Mouse (Mus musculus): ENCODE data around the gene Msi1. TPM values are rescaled to one million over a fixed set of nuclear protein-coding genes. Genes with fewer than 3 reads are reported as not detected.
"Not testable (repeated sequence)": the region's sequence is repeated elsewhere in the genome, so short reads cannot be mapped to it uniquely, and the experiment has no call there.

The Msi1 gene
- polyA plus RNA-seq, 1 experiment from 2014 or later, result 8.0 TPM

DNA sequence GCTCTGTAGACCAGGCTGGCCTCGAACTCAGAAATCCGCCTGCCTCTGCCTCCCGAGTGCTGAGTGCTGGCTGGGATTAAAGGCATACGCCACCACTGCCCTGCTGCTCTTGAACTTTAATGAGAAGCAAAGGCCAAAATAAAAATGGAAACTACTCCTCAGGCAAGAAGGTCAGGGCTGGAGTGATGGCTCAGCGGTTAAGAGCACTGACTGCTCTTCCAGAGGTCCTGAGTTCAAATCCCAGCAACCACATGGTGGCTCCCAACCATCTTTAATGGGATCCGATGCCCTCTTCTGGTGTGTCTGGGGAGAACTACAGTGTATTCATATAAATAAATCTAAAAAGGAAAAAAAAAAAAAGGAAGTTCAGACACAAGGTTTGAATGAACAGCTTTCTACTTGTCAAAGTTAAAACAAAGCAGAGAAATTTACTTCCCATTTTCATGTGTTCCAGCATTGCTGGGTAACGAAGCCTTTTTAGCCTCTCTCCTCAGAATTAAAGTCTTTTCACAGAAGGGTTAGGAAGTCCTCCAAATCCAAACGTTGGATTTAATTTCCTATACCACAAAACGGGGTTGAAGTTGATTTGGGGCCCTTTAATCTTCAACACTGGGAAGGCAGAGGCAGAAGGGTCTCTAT, 58.7 kb downstream of the Msi1 start:
- 71% methylated on average over 9 of the region's 9 CpGs for WGBS
- Histone ChIP-seq H3K4me1 (peaks cover 21% of the 10 kb centered on the region), H3K36me3 (no peaks in the 10 kb centered on the region), H3K9ac (no peak overlapping the region), H3K9me3 (no peaks in the 10 kb centered on the region), H3K4me2 (peak overlapping the region; percentile 71), H3K27ac (no peak overlapping the region), H3K4me3 (replicated peaks) (no peak overlapping the region), H3K27me3 (replicated peaks) (no peaks in the 10 kb centered on the region)
- ATAC-seq (ENCODE audit: insufficient read depth, low FRiP score, low read depth), result no peak

DNA sequence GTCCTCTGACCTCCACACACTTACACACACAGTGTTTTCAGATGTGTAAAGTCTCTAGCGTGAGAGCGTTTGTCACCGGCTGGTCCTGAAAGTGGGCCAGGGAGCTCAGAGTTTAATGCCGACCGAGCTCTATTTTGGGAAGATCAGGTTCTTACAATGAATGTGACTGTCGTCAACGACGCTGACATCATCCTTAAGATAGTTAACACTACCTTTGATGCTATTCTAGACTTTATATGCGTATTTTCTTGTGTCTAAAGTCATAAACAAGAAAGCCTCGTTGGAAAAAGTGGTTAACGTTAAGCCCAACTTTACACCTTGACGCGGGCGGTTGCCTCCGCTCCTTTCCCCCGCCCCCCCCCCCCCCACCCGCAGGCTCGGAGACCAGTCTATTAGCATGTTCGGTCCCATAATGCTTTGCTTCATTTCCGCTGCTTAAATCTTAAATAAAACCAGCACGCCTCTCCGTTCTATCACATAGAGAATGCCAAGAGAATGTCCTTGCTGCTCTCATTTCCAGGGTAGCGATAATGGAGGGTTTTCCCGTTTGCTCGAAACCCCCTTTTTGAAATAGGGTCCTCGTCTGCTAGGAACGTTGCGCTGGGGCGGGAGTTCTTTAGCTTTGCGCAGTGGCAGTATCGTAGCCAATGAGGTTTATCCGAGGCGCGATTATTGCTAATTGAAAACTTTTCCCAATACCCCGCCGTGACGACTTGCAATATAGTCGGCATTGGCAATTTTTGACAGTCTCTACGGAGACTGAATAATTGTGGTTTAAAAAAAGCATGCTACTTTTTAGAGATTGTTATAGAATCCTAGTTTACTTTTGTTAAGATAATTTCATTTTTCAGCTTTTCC, 59.7 kb downstream of the Msi1 start:
- Histone ChIP-seq H3K4me3 (replicated peaks) (peak overlapping the region; percentile 40), H3K4me2 (peak overlapping the region; percentile 71), H3K27ac (peak overlapping the region; percentile 100), H3K36me3 (no peaks in the 10 kb centered on the region), H3K9me3 (no peaks in the 10 kb centered on the region), H3K4me1 (peaks cover 26% of the 10 kb centered on the region), H3K27me3 (replicated peaks) (no peaks in the 10 kb centered on the region), H3K9ac (peak overlapping the region; percentile 25; the same call in 1 of the 2 replicates)
- WGBS, result under 1% methylated on average over 39 of the region's 39 CpGs
- ATAC-seq (ENCODE audit: insufficient read depth, low FRiP score, low read depth), result peak; percentile 81

DNA sequence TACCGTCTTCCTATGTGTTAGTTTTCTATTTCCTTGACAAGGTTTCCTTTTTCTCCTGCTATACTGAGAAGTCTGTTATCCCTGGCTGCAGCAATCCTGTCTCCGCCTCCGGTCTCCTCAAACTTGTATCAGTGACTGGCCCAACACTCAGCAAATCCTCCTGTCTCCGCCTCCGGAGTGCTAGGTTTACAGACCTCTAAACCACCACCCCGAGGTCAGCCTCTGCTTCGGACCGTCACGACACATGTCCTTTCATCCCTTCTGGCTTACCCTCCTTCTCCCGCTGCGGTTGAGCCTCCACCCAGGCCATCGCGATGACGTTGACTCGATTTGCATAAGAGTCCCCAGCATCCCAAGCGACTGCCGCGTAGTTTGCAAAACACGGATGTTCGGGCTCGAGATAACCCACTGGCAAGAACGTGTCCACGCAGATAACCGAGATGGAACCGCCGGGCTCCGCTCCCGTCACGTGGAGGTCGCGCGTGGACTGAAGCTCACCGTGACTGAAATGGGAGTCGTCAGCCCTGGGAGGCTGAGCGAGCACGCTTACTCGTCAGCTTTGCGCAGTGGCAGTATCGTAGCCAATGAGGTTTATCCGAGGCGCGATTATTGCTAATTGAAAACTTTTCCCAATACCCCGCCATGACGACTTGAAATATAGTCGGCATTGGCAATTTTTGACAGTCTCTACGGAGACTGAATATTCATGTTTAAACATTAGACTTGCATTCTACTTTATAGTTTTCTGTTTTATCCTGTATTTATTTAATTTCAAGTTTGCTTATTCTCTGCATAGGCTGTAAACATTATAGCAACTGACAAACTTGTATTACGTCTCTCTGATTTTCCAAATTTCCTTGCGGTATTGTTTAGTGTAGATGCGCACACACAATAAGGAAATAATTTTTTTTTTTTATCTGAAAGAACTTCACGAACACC, 60.6 kb downstream of the Msi1 start:
- peak; percentile 79 for ATAC-seq (ENCODE audit: insufficient read depth, low FRiP score, low read depth)

DNA sequence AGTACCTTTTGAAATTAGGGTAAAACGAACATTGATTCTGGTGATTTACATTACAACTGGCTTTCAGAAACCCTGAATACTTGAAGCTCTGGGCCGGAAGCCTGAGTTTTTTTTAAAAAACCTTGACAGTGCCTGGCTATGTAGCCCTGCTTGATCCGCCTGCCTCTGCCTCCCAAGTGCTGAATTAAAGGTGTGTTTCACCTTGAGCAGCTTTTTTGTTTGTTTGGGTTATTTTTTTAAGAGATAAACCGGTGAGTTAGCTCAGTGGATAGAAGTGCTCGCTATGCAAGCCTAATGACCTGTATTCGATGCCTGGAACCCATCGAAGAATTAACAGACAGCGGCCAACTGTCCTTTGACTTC, 61.2 kb downstream of the Msi1 start:
- no peak for ATAC-seq (ENCODE audit: insufficient read depth, low FRiP score, low read depth)
- Histone ChIP-seq H3K4me2 (peak overlapping the region; percentile 13; the same call in 1 of the 2 replicates), H3K36me3 (no peaks in the 10 kb centered on the region), H3K9me3 (no peaks in the 10 kb centered on the region), H3K9ac (no peak overlapping the region), H3K4me1 (peaks cover 26% of the 10 kb centered on the region), H3K27ac (peak overlapping the region; percentile 100), H3K4me3 (replicated peaks) (no peak overlapping the region), H3K27me3 (replicated peaks) (no peaks in the 10 kb centered on the region)
- WGBS, result 8% methylated on average over 8 of the region's 8 CpGs

More for the DNA sequence above, 60.6 kb downstream of the Msi1 start:
- H3K4me1 ChIP-seq, result peaks cover 26% of the 10 kb centered on the region
- H3K4me3 ChIP-seq (replicated peaks), result peak overlapping the region; percentile 40
- H3K4me2 ChIP-seq, result peak overlapping the region; percentile 71
- no peaks in the 10 kb centered on the region for H3K36me3 ChIP-seq
- under 1% methylated on average over 50 of the region's 50 CpGs for WGBS
- no peaks in the 10 kb centered on the region for H3K27me3 ChIP-seq (replicated peaks)
- peak overlapping the region; percentile 85 for H3K9ac ChIP-seq
- H3K9me3 ChIP-seq, result no peaks in the 10 kb centered on the region
- H3K27ac ChIP-seq, result peak overlapping the region; percentile 100

DNA sequence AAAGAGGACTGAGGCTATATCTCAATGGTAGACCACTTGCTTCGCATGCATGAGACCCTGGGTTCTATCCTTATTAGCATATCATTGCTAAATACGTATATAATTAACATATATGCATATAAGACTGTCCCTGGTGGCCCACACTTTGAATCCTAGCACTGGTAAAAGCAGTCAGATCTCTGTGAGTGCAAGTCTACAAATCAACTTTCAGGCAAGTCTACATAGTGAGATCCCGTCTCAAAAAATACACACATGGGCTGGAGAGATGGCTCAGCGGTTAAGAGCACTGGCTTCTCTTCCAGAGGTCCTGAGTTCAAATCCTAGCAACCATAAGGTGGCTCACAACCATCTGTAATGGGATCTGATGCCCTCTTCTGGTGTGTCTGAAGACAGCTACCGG, 61.7 kb downstream of the Msi1 start:
- Histone ChIP-seq H3K4me1 (peaks cover 26% of the 10 kb centered on the region), H3K9me3 (no peaks in the 10 kb centered on the region), H3K4me2 (peak overlapping the region; percentile 13; the same call in 1 of the 2 replicates), H3K36me3 (no peaks in the 10 kb centered on the region), H3K9ac (no peak overlapping the region), H3K27me3 (replicated peaks) (no peaks in the 10 kb centered on the region), H3K27ac (no peak overlapping the region), H3K4me3 (replicated peaks) (no peak overlapping the region)
- ATAC-seq (ENCODE audit: insufficient read depth, low FRiP score, low read depth), result no peak
- WGBS, result 31% methylated on average over 5 of the region's 5 CpGs

DNA sequence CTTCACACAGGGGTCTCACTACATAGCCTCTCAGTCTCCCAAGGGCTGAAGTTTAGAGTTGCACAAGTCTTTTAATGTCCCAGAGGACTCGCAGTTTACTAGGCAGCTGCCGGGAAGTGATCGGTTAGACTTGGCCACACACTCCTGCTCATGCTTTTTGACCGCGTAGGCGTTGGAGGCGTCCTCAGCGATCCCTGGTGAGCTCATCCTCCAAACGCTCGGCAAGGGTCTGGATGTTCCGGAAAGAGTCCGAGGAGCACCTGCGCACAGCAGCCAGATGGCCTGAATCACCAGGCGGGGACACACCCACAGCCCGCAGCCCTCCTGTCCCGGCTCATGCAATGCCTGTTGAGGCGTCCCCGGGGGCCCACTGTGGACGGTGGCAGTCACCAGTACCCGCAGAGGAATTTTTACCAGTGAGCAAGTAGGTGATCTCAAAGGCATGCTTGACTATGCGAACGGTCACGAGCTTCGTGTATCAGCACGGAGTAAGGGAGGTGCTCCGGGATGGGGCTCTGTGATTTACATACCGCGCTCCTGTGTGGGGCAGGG, 62.4 kb downstream of the Msi1 start:
- 3% methylated on average over 28 of the region's 28 CpGs for WGBS

DNA sequence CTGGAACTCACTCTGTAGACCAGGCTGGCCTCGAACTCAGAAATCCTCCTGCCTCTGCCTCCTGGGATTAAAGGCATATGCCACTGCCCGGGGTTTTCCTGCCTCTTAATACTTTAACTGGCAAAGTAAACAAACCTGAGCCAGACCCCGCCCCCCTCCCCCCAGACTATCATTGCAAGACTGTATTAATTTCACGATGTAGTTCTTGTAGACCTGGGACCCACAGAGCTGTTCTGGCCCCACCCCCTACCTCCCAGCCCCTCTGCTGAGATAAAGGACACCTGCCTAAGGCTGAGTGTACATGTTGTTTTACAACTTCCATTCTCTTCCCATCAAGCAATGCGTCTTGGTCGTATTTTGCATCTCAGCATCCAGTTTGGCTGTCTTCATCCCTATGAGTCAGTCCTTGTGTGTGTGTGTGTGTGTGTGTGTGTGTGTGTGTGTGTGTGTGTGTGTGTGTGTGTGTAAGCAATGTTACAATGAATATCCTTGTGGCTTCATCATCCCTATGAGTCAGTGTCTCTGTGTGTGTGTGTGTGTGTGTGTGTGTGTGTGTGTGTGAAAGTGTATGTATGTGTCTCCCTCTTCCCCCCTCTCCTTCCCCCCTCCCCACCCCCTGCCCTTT, 63.4 kb downstream of the Msi1 start:
- Histone ChIP-seq H3K27me3 (replicated peaks) (no peaks in the 10 kb centered on the region), H3K4me3 (replicated peaks) (no peak overlapping the region), H3K9ac (no peak overlapping the region), H3K4me1 (peaks cover 26% of the 10 kb centered on the region), H3K4me2 (no peak overlapping the region), H3K9me3 (no peaks in the 10 kb centered on the region), H3K36me3 (no peaks in the 10 kb centered on the region), H3K27ac (peak overlapping the region; percentile 70; the same call in 1 of the 2 replicates)
- WGBS, result 51% methylated on average over 6 of the region's 6 CpGs
- no peak for ATAC-seq (ENCODE audit: insufficient read depth, low FRiP score, low read depth)

More for the DNA sequence above, 62.4 kb downstream of the Msi1 start:
- Histone ChIP-seq H3K36me3 (no peaks in the 10 kb centered on the region), H3K4me1 (peaks cover 26% of the 10 kb centered on the region), H3K27me3 (replicated peaks) (no peaks in the 10 kb centered on the region), H3K4me2 (peak overlapping the region; percentile 72), H3K9ac (peak overlapping the region; percentile 35; the same call in 1 of the 2 replicates), H3K4me3 (replicated peaks) (peak overlapping the region; percentile 31), H3K27ac (peak overlapping the region; percentile 68), H3K9me3 (no peaks in the 10 kb centered on the region)
- no peak for ATAC-seq (ENCODE audit: insufficient read depth, low FRiP score, low read depth)

DNA sequence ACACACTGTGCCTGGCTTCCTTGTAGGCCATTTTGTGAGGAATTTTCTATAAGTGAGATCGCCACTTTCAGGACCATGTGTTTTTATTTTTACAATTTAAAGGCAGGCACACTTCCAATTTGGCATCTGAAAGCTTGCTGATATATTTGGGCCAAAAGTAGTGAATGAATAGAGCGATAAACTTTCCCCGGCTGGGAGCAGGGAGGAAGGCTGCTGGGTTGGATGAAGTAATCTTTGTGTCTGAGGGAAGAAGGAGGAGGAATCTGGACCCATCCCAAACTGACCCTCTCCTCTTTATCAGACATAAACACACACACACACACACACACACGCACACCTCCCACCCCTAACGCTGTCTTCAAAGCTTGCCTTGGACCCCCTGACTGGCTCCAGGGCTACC, 64.0 kb downstream of the Msi1 start:
- Histone ChIP-seq H3K9me3 (no peaks in the 10 kb centered on the region), H3K27me3 (replicated peaks) (no peaks in the 10 kb centered on the region), H3K9ac (no peak overlapping the region), H3K4me1 (peaks cover 26% of the 10 kb centered on the region), H3K27ac (peak overlapping the region; percentile 70), H3K4me3 (replicated peaks) (no peak overlapping the region), H3K36me3 (no peaks in the 10 kb centered on the region), H3K4me2 (no peak overlapping the region)
- WGBS, result 28% methylated on average over 5 of the region's 5 CpGs
- no peak for ATAC-seq (ENCODE audit: insufficient read depth, low FRiP score, low read depth)

DNA sequence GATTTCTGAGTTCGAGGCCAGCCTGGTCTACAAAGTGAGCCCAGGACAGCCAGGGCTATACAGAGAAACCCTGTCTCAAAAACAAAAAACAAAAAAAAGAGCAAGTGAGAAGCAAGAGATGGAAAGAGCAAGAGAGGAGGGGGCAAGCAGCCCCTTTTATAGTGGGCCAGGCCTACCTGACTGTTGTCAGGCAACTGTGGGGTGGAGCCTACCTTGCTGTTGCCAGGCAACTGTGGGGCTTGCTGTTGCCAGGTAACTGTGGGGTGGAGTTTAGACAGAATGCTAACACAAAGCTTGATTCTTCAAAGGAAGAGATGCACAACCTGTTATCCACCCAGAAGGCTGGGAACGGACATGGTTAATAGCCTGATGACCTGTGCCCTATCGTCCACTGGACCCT, 66.2 kb downstream of the Msi1 start:
- H3K27ac ChIP-seq; H3K36me3 ChIP-seq; H3K27me3 ChIP-seq (replicated peaks); H3K4me2 ChIP-seq; H3K4me3 ChIP-seq (replicated peaks); ATAC-seq (ENCODE audit: insufficient read depth, low FRiP score, low read depth); H3K9ac ChIP-seq; H3K9me3 ChIP-seq: not testable (repeated sequence)
- whole genome bisulfite sequencing, result 83% methylated on average over 3 of the region's 3 CpGs
- H3K4me1 ChIP-seq, result peaks cover 25% of the 10 kb centered on the region

DNA sequence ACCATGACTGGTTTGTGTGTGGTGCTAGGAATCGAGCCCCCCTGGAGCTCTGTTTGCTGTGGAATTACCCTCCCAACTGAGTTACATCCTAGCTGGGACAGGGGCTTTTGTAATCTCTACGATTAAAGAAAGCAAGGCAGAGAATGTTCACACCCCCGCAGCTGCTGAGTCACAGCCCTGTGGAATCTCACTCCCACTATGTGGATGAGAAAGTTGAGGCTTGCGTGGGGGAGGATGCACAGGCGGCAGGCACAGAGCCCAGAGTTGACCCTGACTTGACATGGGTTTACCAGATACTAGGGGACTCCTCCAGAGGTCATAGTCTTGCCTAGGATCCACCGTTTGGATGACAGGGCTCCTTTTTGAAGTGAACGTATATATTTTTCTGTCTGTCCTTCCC, 67.6 kb downstream of the Msi1 start:
- H3K36me3 ChIP-seq, result no peaks in the 10 kb centered on the region
- H3K27ac ChIP-seq, result no peak overlapping the region
- peaks cover 13% of the 10 kb centered on the region for H3K4me1 ChIP-seq
- H3K9me3 ChIP-seq, result no peaks in the 10 kb centered on the region
- WGBS, result 69% methylated on average over 7 of the region's 7 CpGs
- H3K4me2 ChIP-seq, result no peak overlapping the region
- H3K4me3 ChIP-seq (replicated peaks), result no peak overlapping the region
- no peak overlapping the region for H3K9ac ChIP-seq
- H3K27me3 ChIP-seq (replicated peaks), result no peaks in the 10 kb centered on the region
- ATAC-seq (ENCODE audit: insufficient read depth, low FRiP score, low read depth), result no peak

Data from stomach, embryonic 15.5 days (tissue).